Mouse (Mus musculus) kidney, embryonic 16.5 days (tissue): ENCODE measurements around the gene Zg16. TPM values are rescaled to one million over a fixed set of nuclear protein-coding genes. Genes with fewer than 3 reads are reported as not detected.

Experiments
- ATAC-seq: fragments of 200-750 bp; cut with Nextera tagmentation; 2 replicates; pipeline ENCODE4 v1.8.0; 2017; ENCODE audit warnings: moderate TSS enrichment; ENCODE audit not compliant: low FRiP score, low TSS enrichment
- H3K27ac ChIP-seq: fragments of 300-500 bp; sonication (generic); 2 replicates; pipeline ENCODE4 v1.5.1; 2014; ENCODE audit warnings: low read length
- H3K27me3 ChIP-seq: fragments of 300-500 bp; sonication (generic); 2 replicates; pipeline ENCODE4 v1.6.1; 2014; ENCODE audit warnings: low read length, control low read depth, mixed read lengths; ENCODE audit not compliant: insufficient read depth
- H3K36me3 ChIP-seq: fragments of 300-500 bp; sonication (generic); 2 replicates; pipeline ENCODE4 v1.6.1; 2014; ENCODE audit warnings: low read length, control low read depth, mixed read lengths; ENCODE audit not compliant: insufficient read depth
- H3K4me1 ChIP-seq: fragments of 300-500 bp; sonication (generic); 2 replicates; pipeline ENCODE4 v1.6.1; 2014; ENCODE audit warnings: low read length, control low read depth, mixed read lengths; ENCODE audit not compliant: insufficient read depth
- H3K4me2 ChIP-seq: fragments of 300-500 bp; sonication (generic); replicated peaks from 2 replicates; pipeline ENCODE4 v1.6.1; 2014; ENCODE audit warnings: low read depth, low read length
- H3K4me3 ChIP-seq: fragments of 300-500 bp; sonication (generic); 2 replicates; pipeline ENCODE4 v1.5.1; 2014; ENCODE audit warnings: mild to moderate bottlenecking, low read length
- H3K9ac ChIP-seq: fragments of 300-500 bp; sonication (generic); replicated peaks from 2 replicates; pipeline ENCODE4 v1.6.1; 2014; ENCODE audit warnings: low read length
- H3K9me3 ChIP-seq: fragments of 300-500 bp; sonication (generic); 2 replicates; pipeline ENCODE4 v1.6.1; 2016; ENCODE audit warnings: low read length, control low read depth
- WGBS: fragments of 180-500 bp; shearing (Covaris S2); extraction: QIAGEN DNeasy Blood & Tissue Kit; methylation state at CpG from one replicate; pipeline ENCODE4 v1.1.7; 2014; 5-methylcytosine and 5-hydroxymethylcytosine counted together
- polyA plus RNA-seq: library from polyadenylated mRNA; unstranded; fragments of >200 nt; fragmentation: Nextera tagmentation; extraction: Ambion mirVana; gene quantifications from 2 replicates; pipeline ENCODE4 v1.2.1, GENCODE M21; 2015

The Zg16 gene
- polyA plus RNA-seq, 1 experiment from 2014 or later = not detected

- H3K4me1 ChIP-seq = peaks cover 71% of the 10 kb centered on the region
- H3K9ac ChIP-seq = peak within 1 kb of the TSS; percentile 81
- no peaks in the 10 kb centered on the region for H3K27me3 ChIP-seq
- H3K4me2 ChIP-seq = peak within 1 kb of the TSS; percentile 82
- H3K4me3 ChIP-seq = peak within 1 kb of the TSS; percentile 73
- no peaks in the 10 kb centered on the region for H3K9me3 ChIP-seq
- H3K36me3 ChIP-seq = peaks cover 23% of the 10 kb centered on the region
- ATAC-seq = peak; percentile 85
- 3% methylated on average over 38 of the region's 39 CpGs for WGBS
- H3K27ac ChIP-seq = peak within 1 kb of the TSS; percentile 98
Measured at GRCm38 (mm10) chr7:127016971-127017949, 69.9 kb downstream of the Zg16 start, which contains the start of gene Pagr1a. TSS of gene Pagr1a (minus strand) at chr7:127017352.

GRCm38 (mm10) chr7:127016486-127016938 is 70.6 kb downstream of the Zg16 start:
- Histone ChIP-seq H3K9ac (peak overlapping the region; percentile 81), H3K27me3 (no peaks in the 10 kb centered on the region), H3K4me3 (peak overlapping the region; percentile 73), H3K4me1 (peaks cover 63% of the 10 kb centered on the region), H3K27ac (peak overlapping the region; percentile 98), H3K4me2 (peak overlapping the region; percentile 82), H3K9me3 (no peaks in the 10 kb centered on the region), H3K36me3 (peaks cover 20% of the 10 kb centered on the region)
- 0% methylated on average over 22 of the region's 22 CpGs for WGBS
- ATAC-seq = peak; percentile 46

GRCm38 (mm10) chr7:127016481-127016485 is 70.8 kb downstream of the Zg16 start, which contains the start of gene Pagr1b:
TSS of gene Pagr1b (minus strand) at chr7:127016484.
- Histone ChIP-seq H3K4me3 (peak within 1 kb of the TSS; percentile 73), H3K4me1 (peaks cover 61% of the 10 kb centered on the region)

GRCm38 (mm10) chr7:127016081-127016480 is 71.0 kb downstream of the Zg16 start:
- WGBS = 0% methylated on average over 10 of the region's 10 CpGs
- Histone ChIP-seq H3K36me3 (peaks cover 20% of the 10 kb centered on the region), H3K27ac (peak overlapping the region; percentile 98), H3K4me1 (peaks cover 59% of the 10 kb centered on the region), H3K4me2 (peak overlapping the region; percentile 82), H3K4me3 (peak overlapping the region; percentile 73), H3K27me3 (no peaks in the 10 kb centered on the region), H3K9ac (peak overlapping the region; percentile 81), H3K9me3 (no peaks in the 10 kb centered on the region)
- peak; percentile 13 for ATAC-seq

More at GRCm38 (mm10) chr7:127016481-127016485, 70.8 kb downstream of the Zg16 start, which contains the start of gene Pagr1b:
- peaks cover 20% of the 10 kb centered on the region for H3K36me3 ChIP-seq
- H3K9me3 ChIP-seq = no peaks in the 10 kb centered on the region
- peak within 1 kb of the TSS; percentile 81 for H3K9ac ChIP-seq
- ATAC-seq = no peak
- H3K4me2 ChIP-seq = peak within 1 kb of the TSS; percentile 82
- no peaks in the 10 kb centered on the region for H3K27me3 ChIP-seq
- H3K27ac ChIP-seq = peak within 1 kb of the TSS; percentile 98

GRCm38 (mm10) chr7:127014993-127015392 is 72.1 kb downstream of the Zg16 start:
- no peak for ATAC-seq
- Histone ChIP-seq H3K36me3 (peaks cover 20% of the 10 kb centered on the region), H3K4me3 (no peak overlapping the region), H3K27ac (no peak overlapping the region), H3K4me2 (peak overlapping the region; percentile 60), H3K4me1 (peaks cover 51% of the 10 kb centered on the region), H3K27me3 (no peaks in the 10 kb centered on the region), H3K9ac (0 out of 2 replicates have a peak overlapping the region, but pooled peaks have one; percentile 71), H3K9me3 (no peaks in the 10 kb centered on the region)
- WGBS = 89% methylated on average over 12 of the region's 12 CpGs

- Histone ChIP-seq H3K9ac (peak within 1 kb of the TSS; percentile 71), H3K4me2 (peak within 1 kb of the TSS; percentile 82), H3K27ac (peak within 1 kb of the TSS; percentile 75), H3K36me3 (peaks cover 20% of the 10 kb centered on the region), H3K27me3 (no peaks in the 10 kb centered on the region), H3K4me1 (peaks cover 48% of the 10 kb centered on the region), H3K4me3 (peak within 1 kb of the TSS; percentile 61), H3K9me3 (no peaks in the 10 kb centered on the region)
- 17% methylated on average over 11 of the region's 11 CpGs for WGBS
- ATAC-seq = no peak
Measured at GRCm38 (mm10) chr7:127014320-127014719, 72.8 kb downstream of the Zg16 start, which contains the start of gene Mvp. TSS of gene Mvp (minus strand) at chr7:127014621.

GRCm38 (mm10) chr7:127013385-127013784 is 73.7 kb downstream of the Zg16 start:
- no peak overlapping the region for H3K9ac ChIP-seq
- no peaks in the 10 kb centered on the region for H3K9me3 ChIP-seq
- H3K27me3 ChIP-seq = no peaks in the 10 kb centered on the region
- ATAC-seq = no peak
- H3K4me3 ChIP-seq = no peak overlapping the region
- H3K4me2 ChIP-seq = peak overlapping the region; percentile 60; the same call in 1 of the 2 replicates
- peaks cover 48% of the 10 kb centered on the region for H3K4me1 ChIP-seq
- WGBS = 92% methylated on average over 6 of the region's 6 CpGs
- no peak overlapping the region for H3K27ac ChIP-seq
- peaks cover 20% of the 10 kb centered on the region for H3K36me3 ChIP-seq

- no peak for ATAC-seq
- H3K36me3 ChIP-seq = peaks cover 20% of the 10 kb centered on the region
- H3K9me3 ChIP-seq = no peaks in the 10 kb centered on the region
- H3K27ac ChIP-seq = no peak overlapping the region
- H3K27me3 ChIP-seq = no peaks in the 10 kb centered on the region
- no peak overlapping the region for H3K4me2 ChIP-seq
- peaks cover 45% of the 10 kb centered on the region for H3K4me1 ChIP-seq
- no peak overlapping the region for H3K4me3 ChIP-seq
- WGBS = 95% methylated on average over 10 of the region's 10 CpGs
- H3K9ac ChIP-seq = no peak overlapping the region
Measured at GRCm38 (mm10) chr7:127012845-127013244, 74.3 kb downstream of the Zg16 start.

- no peaks in the 10 kb centered on the region for H3K27me3 ChIP-seq
- no peak overlapping the region for H3K4me3 ChIP-seq
- WGBS = 76% methylated on average over 6 of the region's 6 CpGs
- H3K36me3 ChIP-seq = peaks cover 20% of the 10 kb centered on the region
- H3K27ac ChIP-seq = no peak overlapping the region
- no peak overlapping the region for H3K9ac ChIP-seq
- no peaks in the 10 kb centered on the region for H3K9me3 ChIP-seq
- H3K4me1 ChIP-seq = peaks cover 42% of the 10 kb centered on the region
- no peak overlapping the region for H3K4me2 ChIP-seq
- no peak for ATAC-seq
Measured at GRCm38 (mm10) chr7:127012374-127012773, 74.8 kb downstream of the Zg16 start.

- peaks cover 20% of the 10 kb centered on the region for H3K36me3 ChIP-seq
- H3K27ac ChIP-seq = no peak overlapping the region
- H3K4me1 ChIP-seq = peaks cover 42% of the 10 kb centered on the region
- ATAC-seq = no peak
- H3K27me3 ChIP-seq = no peaks in the 10 kb centered on the region
- H3K9ac ChIP-seq = no peak overlapping the region
- H3K4me2 ChIP-seq = no peak overlapping the region
- no peak overlapping the region for H3K4me3 ChIP-seq
- no peaks in the 10 kb centered on the region for H3K9me3 ChIP-seq
- 73% methylated on average over 2 of the region's 2 CpGs for WGBS
Measured at GRCm38 (mm10) chr7:127011717-127012116, 75.4 kb downstream of the Zg16 start.
